In the genomic region with DNA sequence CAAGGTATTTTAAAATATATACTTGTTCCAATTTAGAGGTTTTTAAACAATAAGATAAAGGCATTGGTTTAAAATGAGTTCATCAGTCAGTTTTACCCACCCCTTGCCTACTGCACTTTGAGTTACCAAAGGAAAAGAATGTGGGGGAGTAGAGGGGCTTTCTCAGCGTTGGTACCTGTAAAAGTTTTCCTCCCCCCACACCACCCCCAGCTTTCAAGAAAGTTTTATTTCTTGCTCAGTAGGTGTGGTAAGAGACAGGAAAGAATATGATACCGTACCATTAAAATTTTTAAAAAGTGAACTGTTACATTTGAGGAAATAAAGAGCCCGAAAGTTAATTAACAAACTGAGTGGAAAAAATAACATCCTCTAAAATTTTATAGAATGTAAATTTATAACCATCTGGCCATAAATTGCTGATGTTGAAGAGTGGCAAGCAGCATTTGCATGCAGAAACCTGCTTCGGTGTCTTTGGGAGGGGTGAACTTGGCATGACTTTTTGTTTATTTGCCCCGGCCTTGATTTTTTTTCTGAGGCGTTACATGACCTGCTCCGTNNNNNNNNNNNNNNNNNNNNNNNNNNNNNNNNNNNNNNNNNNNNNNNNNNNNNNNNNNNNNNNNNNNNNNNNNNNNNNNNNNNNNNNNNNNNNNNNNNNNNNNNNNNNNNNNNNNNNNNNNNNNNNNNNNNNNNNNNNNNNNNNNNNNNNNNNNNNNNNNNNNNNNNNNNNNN, we compare ENCODE assay signal across 17 mouse cellular contexts.
DNase-seq lines count a peak whose midpoint lies in the region; ATAC-seq and TF ChIP-seq lines count a peak whose summit lies in the region.
"Had no signal": no experiment of that assay in that cellular context is flagged by ENCODE, and none has a peak within 500 bp of the region (broad histone marks: within the 10 kb centered on the region; RNA-seq: fewer than 3 reads in every experiment).

No protein-coding gene starts in this region.

- no peak overlapping the region for H3K4me2 ChIP-seq in embryonic facial prominence, embryonic 12.5 days (replicated peaks)
- H3K4me2 ChIP-seq in limb, embryonic 15.5 days: no peak overlapping the region
- H3K4me2 ChIP-seq: hindbrain, embryonic 12.5 days; kidney, embryonic 15.5 days; liver, embryonic 13.5 days had no signal

- H3K4me3 ChIP-seq in kidney, adult 2 months (ENCODE audit: insufficient read depth, low read depth, low read length): no peak overlapping the region
- no peak overlapping the region for H3K4me3 ChIP-seq in embryonic facial prominence, embryonic 12.5 days
- no peak overlapping the region for H3K4me3 ChIP-seq in limb, embryonic 15.5 days
- H3K4me3 ChIP-seq in layer of hippocampus, adult 2 months: no peak overlapping the region
- H3K4me3 ChIP-seq: heart, embryonic 10.5 days; hindbrain, embryonic 12.5 days; kidney, embryonic 15.5 days; liver, embryonic 13.5 days had no signal

- H3K27ac ChIP-seq in kidney, adult 2 months (ENCODE audit: insufficient read depth, low read depth, low read length): no peak overlapping the region
- peak overlapping the region; percentile 60; the same call in 1 of the 2 replicates for H3K27ac ChIP-seq in embryonic facial prominence, embryonic 12.5 days
- H3K27ac ChIP-seq in limb, embryonic 15.5 days: peak overlapping the region; percentile 65
- no peak overlapping the region for H3K27ac ChIP-seq in layer of hippocampus, adult 2 months
- H3K27ac ChIP-seq: heart, embryonic 10.5 days; hindbrain, embryonic 12.5 days; kidney, embryonic 15.5 days; liver, embryonic 13.5 days had no signal

- H3K36me3 ChIP-seq in kidney, adult 2 months (ENCODE audit: control insufficient read depth, insufficient read depth, low read length): no peaks in the 10 kb centered on the region
- H3K36me3 ChIP-seq in embryonic facial prominence, embryonic 12.5 days: no peaks in the 10 kb centered on the region
- no peaks in the 10 kb centered on the region for H3K36me3 ChIP-seq in limb, embryonic 15.5 days
- H3K36me3 ChIP-seq: heart, embryonic 10.5 days; hindbrain, embryonic 12.5 days; kidney, embryonic 15.5 days; liver, embryonic 13.5 days had no signal

- ATAC-seq in embryonic facial prominence, embryonic 12.5 days (ENCODE audit: insufficient number of reproducible peaks, insufficient read depth, low FRiP score, low TSS enrichment): no peak
- peak; percentile 75 for ATAC-seq in limb, embryonic 15.5 days (ENCODE audit: insufficient number of reproducible peaks, low FRiP score, low TSS enrichment, low read depth)

- no peak overlapping the region for H3K9ac ChIP-seq in embryonic facial prominence, embryonic 12.5 days
- no peak overlapping the region for H3K9ac ChIP-seq in limb, embryonic 15.5 days
- H3K9ac ChIP-seq: hindbrain, embryonic 12.5 days; kidney, embryonic 15.5 days; liver, embryonic 13.5 days had no signal

- no peaks in the 10 kb centered on the region; the same call in 1 of the 2 replicates for H3K27me3 ChIP-seq in kidney, adult 2 months (replicated peaks; ENCODE audit: control insufficient read depth, insufficient read depth, low read length)
- no peaks in the 10 kb centered on the region for H3K27me3 ChIP-seq in embryonic facial prominence, embryonic 12.5 days
- no peaks in the 10 kb centered on the region for H3K27me3 ChIP-seq in limb, embryonic 15.5 days
- H3K27me3 ChIP-seq: hindbrain, embryonic 12.5 days; kidney, embryonic 15.5 days; liver, embryonic 13.5 days had no signal

- TF ChIP-seq CTCF in kidney, adult 2 months (conservative IDR thresholded peaks at IDR 0.05; ENCODE audit: insufficient read depth, insufficient read length, low read depth, low read length): no peak
- no peak for TF ChIP-seq CTCF in layer of hippocampus, adult 2 months (conservative IDR thresholded peaks at IDR 0.05)

- no peaks in the 10 kb centered on the region for H3K4me1 ChIP-seq in kidney, adult 2 months (ENCODE audit: control insufficient read depth, insufficient read depth, low read length)
- H3K4me1 ChIP-seq in embryonic facial prominence, embryonic 12.5 days: peaks cover 9% of the 10 kb centered on the region; the same call in 1 of the 2 replicates
- H3K4me1 ChIP-seq in limb, embryonic 15.5 days: peaks cover 17% of the 10 kb centered on the region; the same call in 1 of the 2 replicates
- H3K4me1 ChIP-seq: heart, embryonic 10.5 days; kidney, embryonic 15.5 days; liver, embryonic 13.5 days had no signal

- no peak for TF ChIP-seq POLR2A in kidney, adult 2 months (IDR thresholded peaks at IDR 0.05; ENCODE audit: low read depth, low read length)

- no peaks in the 10 kb centered on the region for H3K9me3 ChIP-seq in embryonic facial prominence, embryonic 12.5 days
- H3K9me3 ChIP-seq in limb, embryonic 15.5 days: no peaks in the 10 kb centered on the region
- H3K9me3 ChIP-seq: heart, embryonic 10.5 days; hindbrain, embryonic 12.5 days; kidney, embryonic 15.5 days; liver, embryonic 13.5 days had no signal

- peak; percentile 20 for DNase-seq in kidney, adult 2 months
- no peak for DNase-seq in kidney, adult 9 months
- peak; percentile 25 for DNase-seq in ovary, adult 18-20 months (ENCODE audit: low spot score)
- no peak for DNase-seq in ovary, postnatal 14 days (ENCODE audit: low spot score)
- DNase-seq in layer of hippocampus, adult 2 months (ENCODE audit: low spot score in 2 of 2): no peak
- DNase-seq: adrenal gland, postnatal 14 days; cerebellum, adult 2 months; gastrocnemius, postnatal 25 days; heart, postnatal 10 days; liver, embryonic 13.5 days; lung, postnatal 36 days; spleen, adult 18-20 months had no signal

- 25% methylated on average over 7 of the region's 7 CpGs for WGBS in kidney, adult 2 months
- 35% methylated on average over 7 of the region's 7 CpGs for WGBS in embryonic facial prominence, embryonic 12.5 days
- WGBS in limb, embryonic 15.5 days: 15% methylated on average over 7 of the region's 7 CpGs

Comparison
In these comparisons a context has a peak if more than half of its experiments do, and no peak if none do; other contexts are left out.
1. DNase-seq: peak in kidney, adult 2 months (single experiment) and ovary, adult 18-20 months (single experiment); none in kidney, adult 9 months (single experiment), ovary, postnatal 14 days (single experiment) and layer of hippocampus, adult 2 months (0 of 2).
2. H3K27ac ChIP-seq: peak in embryonic facial prominence, embryonic 12.5 days (single experiment) and limb, embryonic 15.5 days (single experiment); none in kidney, adult 2 months (single experiment) and layer of hippocampus, adult 2 months (single experiment).